Mouse (Mus musculus) ES-E14 (cell line): ENCODE measurements around the gene Pappa. TPM values are rescaled to one million over a fixed set of nuclear protein-coding genes. Genes with fewer than 3 reads are reported as not detected.

ENCODE experiments used
- DNase-seq: peaks from one replicate; pipeline ENCODE4 v3.0.0-alpha.2; 2013; ENCODE audit warnings: low read depth, low spot score
- H3K27ac ChIP-seq: 2 replicates; pipeline ENCODE4 v1.5.1; 2012; ENCODE audit warnings: low read depth, mild to moderate bottlenecking, low read length, moderate library complexity, mixed read lengths; ENCODE audit not compliant: poor library complexity, insufficient read depth, severe bottlenecking
- H3K36me3 ChIP-seq: 2 replicates; pipeline ENCODE4 v1.6.1; 2012; ENCODE audit warnings: mild to moderate bottlenecking, low read length, moderate library complexity, mixed read lengths; ENCODE audit not compliant: control insufficient read depth, poor library complexity, insufficient read depth, severe bottlenecking
- H3K4me1 ChIP-seq, 2 experiments: fragments of 150-350 bp in 1 of 2; sonication (generic) in 1 of 2; 2 replicates each; pipeline ENCODE4 v1.6.1; 2012; ENCODE audit warnings: low read length in 2 of 2, mild to moderate bottlenecking in 1 of 2, mixed read lengths in 1 of 2; ENCODE audit not compliant: control insufficient read depth in 2 of 2, insufficient read depth in 2 of 2, poor library complexity in 1 of 2
- H3K4me3 ChIP-seq, 2 experiments: fragments of 150-350 bp in 1 of 2; sonication (generic) in 1 of 2; 2 replicates each; pipeline ENCODE4 v1.5.1; 2012; ENCODE audit warnings: low read length in 2 of 2, low read depth in 1 of 2, mild to moderate bottlenecking in 1 of 2, mixed read lengths in 1 of 2; ENCODE audit not compliant: insufficient read depth in 1 of 2, poor library complexity in 1 of 2, severe bottlenecking in 1 of 2
- H3K9ac ChIP-seq: 2 replicates; pipeline ENCODE4 v1.6.1; 2012; ENCODE audit warnings: low read depth, mild to moderate bottlenecking, low read length, mixed read lengths; ENCODE audit not compliant: poor library complexity, insufficient read depth, severe bottlenecking
- H3K9me3 ChIP-seq: fragments of 150-350 bp; sonication (generic); 2 replicates; pipeline ENCODE4 v1.6.1; 2012; ENCODE audit warnings: low read depth, mild to moderate bottlenecking, low read length; ENCODE audit not compliant: control insufficient read depth, insufficient read depth
- CHD2 ChIP-seq: IDR thresholded peaks from 2 replicates; pipeline ENCODE4 v1.6.1; 2014; ENCODE audit warnings: mild to moderate bottlenecking, low read depth, low read length, inconsistent platforms
- HCFC1 ChIP-seq: IDR thresholded peaks from 2 replicates; pipeline ENCODE4 v1.6.1; 2012; ENCODE audit warnings: low read length, inconsistent platforms, borderline replicate concordance; ENCODE audit not compliant: insufficient read depth
- MAFK ChIP-seq: IDR thresholded peaks from 2 replicates; pipeline ENCODE4 v1.6.1; 2014; ENCODE audit warnings: mild to moderate bottlenecking, low read depth, low read length, inconsistent platforms; ENCODE audit not compliant: insufficient read depth
- ZC3H11A ChIP-seq: IDR thresholded peaks from 2 replicates; pipeline ENCODE4 v1.6.1; 2012; ENCODE audit warnings: low read depth, mild to moderate bottlenecking, inconsistent platforms, low read length, borderline replicate concordance
- ZNF384 ChIP-seq: IDR thresholded peaks from 2 replicates; pipeline ENCODE4 v1.6.1; 2012; ENCODE audit warnings: low read depth, low read length, inconsistent platforms
- in situ Hi-C, 2 experiments: fragments of 600-800 bp; cut with MboI; formaldehyde crosslinking; loops; one replicate each; pipeline ENCODE4 v1.15.1; 2025; ENCODE audit warnings: low sequenced_read_pairs in 2 of 2, inconsistent platforms in 1 of 2; ENCODE audit not compliant: unreplicated experiment in 2 of 2
- total RNA-seq: library from RNA; depleted of rRNA; stranded (reverse); fragments of 300-350 nt; gene quantifications from 2 replicates; pipeline ENCODE4 v1.2.3, GENCODE M21; 2012

Pappa gene
- total RNA-seq, 1 experiment: 0.98 TPM

DNA sequence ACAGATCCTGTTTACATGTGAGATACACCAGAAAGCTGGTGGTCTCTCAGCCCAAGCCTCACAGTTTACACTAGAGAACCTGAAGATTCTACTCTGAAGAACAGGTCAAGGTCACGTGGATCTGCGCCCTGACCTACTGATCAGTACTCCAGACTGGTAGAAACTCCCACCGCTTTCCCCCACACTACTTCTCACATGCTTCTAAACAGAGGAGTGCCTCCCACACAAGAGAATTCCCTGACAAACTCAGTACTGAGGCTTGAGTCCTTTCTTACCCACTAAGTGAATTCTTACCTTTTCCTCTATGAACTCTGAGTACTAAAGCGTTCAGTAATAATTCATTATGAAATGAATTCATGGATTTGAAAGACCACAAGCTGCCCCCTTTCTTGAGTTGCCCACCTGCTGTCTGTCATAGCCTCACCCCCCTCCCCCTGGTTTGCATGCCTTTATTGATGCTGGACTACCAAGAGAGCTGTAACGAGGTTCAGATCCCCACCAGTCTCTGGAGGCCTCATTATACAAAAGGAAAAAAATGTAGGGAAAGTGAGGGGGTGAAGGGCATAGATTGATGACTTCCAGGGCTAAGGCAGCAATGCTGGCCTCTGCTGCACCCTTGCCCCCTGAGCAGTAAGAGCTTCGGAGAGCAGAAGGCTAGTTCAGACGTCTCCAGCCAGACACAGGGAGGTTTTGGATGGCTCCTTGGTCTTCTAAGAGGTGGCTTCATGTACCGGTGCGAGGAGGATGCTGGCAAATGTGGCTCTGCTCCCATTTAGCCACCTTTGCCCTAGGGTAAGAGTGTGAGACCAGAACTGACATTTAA, 204.7 kb downstream of the Pappa start:
- Histone ChIP-seq H3K9ac (no peak overlapping the region), H3K36me3 (no peaks in the 10 kb centered on the region), H3K4me1 (no peaks in the 10 kb centered on the region), H3K9me3 (no peaks in the 10 kb centered on the region), H3K27ac (no peak overlapping the region), H3K4me3 (no peak overlapping the region)
- in situ Hi-C loops: no loop called here
- TF ChIP-seq HCFC1 (no peak), MAFK (no peak), ZC3H11A (no peak)
- DNase-seq: no peak

DNA sequence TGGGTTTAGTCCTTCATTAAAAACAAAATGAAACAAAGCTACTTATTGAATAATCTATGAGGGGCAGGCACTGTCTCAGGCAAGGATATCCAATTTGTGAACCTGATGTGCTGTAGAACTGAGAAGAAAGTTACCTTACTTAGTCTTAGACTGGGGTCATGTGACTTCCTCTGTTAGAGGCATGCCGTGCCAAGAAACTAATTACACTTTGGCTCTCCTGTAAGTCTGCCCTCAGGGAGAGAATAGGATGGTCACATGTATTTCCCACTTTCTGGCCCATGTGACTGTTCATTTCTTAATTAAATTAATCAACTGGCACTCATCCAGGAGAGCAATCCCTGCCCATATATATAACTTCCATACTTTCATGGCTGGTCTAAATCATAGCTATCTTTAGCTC, 209.7 kb downstream of the Pappa start:
- H3K4me1 ChIP-seq: no peaks in the 10 kb centered on the region
- in situ Hi-C loops: no loop called here
- H3K36me3 ChIP-seq: no peaks in the 10 kb centered on the region
- DNase-seq: no peak
- H3K9me3 ChIP-seq: no peaks in the 10 kb centered on the region
- TF ChIP-seq MAFK (no peak), ZC3H11A (no peak), ZNF384 (no peak), HCFC1 (no peak), CHD2 (no peak)
- no peak overlapping the region for H3K27ac ChIP-seq
- no peak overlapping the region for H3K4me3 ChIP-seq
- H3K9ac ChIP-seq: no peak overlapping the region

DNA sequence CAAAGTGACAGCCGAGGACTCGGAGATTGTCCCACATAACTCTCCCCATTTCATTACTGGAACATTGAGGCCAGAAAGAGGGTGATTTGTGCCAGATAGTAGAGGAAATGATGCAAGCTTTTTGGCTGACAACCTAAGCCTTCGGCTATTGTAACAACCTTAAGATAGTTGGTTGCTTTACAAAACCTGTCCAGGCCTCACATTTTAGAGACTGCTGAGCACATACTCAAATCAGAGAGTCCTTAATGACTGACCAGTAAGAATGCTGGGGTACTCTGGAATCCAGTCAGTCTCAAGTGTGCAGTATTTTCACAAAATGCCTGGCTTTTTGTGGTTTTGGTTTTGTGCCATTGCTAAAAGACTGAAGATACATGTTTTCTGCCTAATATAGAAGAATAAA, 217.8 kb downstream of the Pappa start:
- Histone ChIP-seq H3K9ac (no peak overlapping the region), H3K4me1 (0 out of 4 replicates have a peak, but pooled peaks cover 0 to 2% of the 10 kb centered on the region in 2 experiments), H3K9me3 (no peaks in the 10 kb centered on the region), H3K27ac (no peak overlapping the region), H3K4me3 (no peak overlapping the region), H3K36me3 (no peaks in the 10 kb centered on the region)
- TF ChIP-seq CHD2 (no peak), MAFK (no peak), ZC3H11A (no peak), ZNF384 (no peak), HCFC1 (no peak)
- no peak for DNase-seq
- in situ Hi-C loops: no loop called here

DNA sequence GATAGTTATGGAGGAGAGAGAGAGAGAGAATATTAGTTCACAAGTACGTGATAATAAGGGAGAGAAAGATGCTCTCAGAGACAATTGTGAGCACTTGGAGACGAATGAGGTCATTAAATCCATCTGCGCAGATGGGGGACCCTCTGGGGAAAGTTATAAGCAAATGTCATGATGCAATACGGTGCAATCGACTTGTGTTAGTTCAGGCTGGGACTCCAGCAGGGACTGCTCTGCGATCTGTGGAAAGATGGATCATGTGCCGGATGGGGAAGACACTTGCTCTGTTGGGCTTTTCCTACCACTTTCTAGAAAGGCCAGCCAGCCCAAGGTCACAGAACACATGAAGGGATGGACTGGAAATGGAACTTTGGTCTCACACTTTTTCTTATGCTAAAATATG, 226.5 kb downstream of the Pappa start:
- TF ChIP-seq CHD2: no peak
- no peak for TF ChIP-seq ZNF384
- no peak for TF ChIP-seq ZC3H11A
- TF ChIP-seq HCFC1: no peak
- no peak for TF ChIP-seq MAFK
- H3K27ac ChIP-seq: no peak overlapping the region
- H3K36me3 ChIP-seq: no peaks in the 10 kb centered on the region
- H3K9ac ChIP-seq: no peak overlapping the region
- no peak for DNase-seq
- H3K4me1 ChIP-seq: no peaks in the 10 kb centered on the region
- no peak overlapping the region for H3K4me3 ChIP-seq
- no peaks in the 10 kb centered on the region for H3K9me3 ChIP-seq
- in situ Hi-C loops: no loop called here
